Mouse (Mus musculus) bone marrow macrophage, adult 2 months (primary cell): ENCODE results near the gene Foxn3. TPM values are rescaled to one million over a fixed set of nuclear protein-coding genes. Genes with fewer than 3 reads are reported as not detected.

Experiments used
- H3K27ac ChIP-seq: 2 replicates; pipeline ENCODE4 v1.5.1; 2012; ENCODE audit warnings: low read depth, low read length; ENCODE audit not compliant: insufficient read depth
- H3K4me1 ChIP-seq: 2 replicates; pipeline ENCODE4 v1.6.1; 2012; ENCODE audit warnings: low read length; ENCODE audit not compliant: control insufficient read depth, insufficient read depth
- H3K4me3 ChIP-seq: 2 replicates; pipeline ENCODE4 v1.5.1; 2012; ENCODE audit warnings: mild to moderate bottlenecking, low read length, moderate library complexity; ENCODE audit not compliant: insufficient read depth
- CTCF ChIP-seq: IDR thresholded peaks from 2 replicates; pipeline ENCODE4 v1.5.1; 2012; ENCODE audit warnings: low read depth, mild to moderate bottlenecking, low read length, moderate library complexity
- POLR2A ChIP-seq: IDR thresholded peaks from 2 replicates; pipeline ENCODE4 v1.6.1; 2012; ENCODE audit warnings: mild to moderate bottlenecking, low read depth, low read length, borderline replicate concordance
- polyA plus RNA-seq: library from polyadenylated mRNA; stranded (reverse); fragments of >200 nt; gene quantifications from 2 replicates; pipeline ENCODE4 v1.2.4, GENCODE M21; 2012; ENCODE audit not compliant: missing spikeins, insufficient read depth, insufficient read length

Foxn3 gene
- polyA plus RNA-seq, 1 experiment = 27.7 TPM

DNA sequence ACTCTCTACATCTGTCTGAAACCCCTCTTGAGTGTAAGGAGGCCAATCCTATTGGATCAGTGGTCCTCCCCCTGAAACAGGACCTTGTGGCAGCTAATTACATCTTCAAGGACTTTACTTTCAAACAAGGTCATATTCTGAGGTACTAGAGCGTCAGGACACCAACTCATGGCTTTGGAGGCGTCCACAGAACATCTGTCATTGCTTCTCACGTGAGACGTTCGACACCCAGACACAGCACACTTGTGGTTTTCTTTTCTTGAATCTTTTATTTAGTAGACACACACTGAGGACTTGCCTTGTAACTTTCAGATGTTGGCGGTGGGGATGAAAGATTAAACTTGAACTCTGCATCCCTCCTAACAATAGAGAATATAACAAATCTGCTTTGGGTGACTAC, 265.1 kb downstream of the Foxn3 start:
- Histone ChIP-seq H3K27ac (no peak overlapping the region), H3K4me3 (no peak overlapping the region), H3K4me1 (peaks cover 20% of the 10 kb centered on the region)
- TF ChIP-seq POLR2A (no peak), CTCF (no peak)

GRCm38 (mm10) chr12:99297792-99298191, 265.6 kb downstream of the Foxn3 start:
- Histone ChIP-seq H3K27ac (no peak overlapping the region), H3K4me1 (peaks cover 20% of the 10 kb centered on the region), H3K4me3 (no peak overlapping the region)
- TF ChIP-seq POLR2A (no peak), CTCF (no peak)

- TF ChIP-seq POLR2A (no peak), CTCF (no peak)
Measured at GRCm38 (mm10) chr12:99293532-99293931, 269.9 kb downstream of the Foxn3 start.

GRCm38 (mm10) chr12:99292152-99292551, 271.2 kb downstream of the Foxn3 start:
- no peak overlapping the region for H3K4me3 ChIP-seq
- no peak overlapping the region for H3K27ac ChIP-seq
- TF ChIP-seq POLR2A = no peak
- H3K4me1 ChIP-seq = peaks cover 10% of the 10 kb centered on the region

More at GRCm38 (mm10) chr12:99293532-99293931, 269.9 kb downstream of the Foxn3 start:
- Histone ChIP-seq H3K27ac (no peak overlapping the region), H3K4me1 (peaks cover 20% of the 10 kb centered on the region), H3K4me3 (no peak overlapping the region)

GRCm38 (mm10) chr12:99287081-99287480, 276.3 kb downstream of the Foxn3 start:
- Histone ChIP-seq H3K4me3 (no peak overlapping the region), H3K27ac (no peak overlapping the region), H3K4me1 (peaks cover 18% of the 10 kb centered on the region)
- TF ChIP-seq CTCF = no peak
- no peak for TF ChIP-seq POLR2A

GRCm38 (mm10) chr12:99286662-99287061, 276.7 kb downstream of the Foxn3 start:
- Histone ChIP-seq H3K27ac (no peak overlapping the region), H3K4me3 (no peak overlapping the region), H3K4me1 (peaks cover 18% of the 10 kb centered on the region)
- TF ChIP-seq CTCF (no peak), POLR2A (no peak)

DNA sequence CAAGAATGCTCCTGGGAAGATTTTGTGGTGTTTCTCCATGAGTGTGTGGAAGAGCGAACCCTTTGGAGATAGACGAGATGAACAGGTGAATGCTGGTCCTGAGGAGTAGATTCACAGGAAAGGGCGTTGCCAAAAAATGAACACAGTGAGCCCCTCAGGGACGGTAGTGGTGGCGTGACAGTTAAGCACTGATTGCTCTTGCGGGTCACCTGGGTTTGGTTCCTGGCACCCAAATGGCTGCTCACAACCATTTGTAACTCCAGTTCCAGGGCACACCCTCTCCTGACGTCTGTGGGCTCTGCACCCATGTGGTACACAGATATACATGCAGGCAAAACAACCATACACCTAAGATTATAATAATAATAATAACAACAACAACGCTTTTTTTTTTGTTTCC, 277.7 kb downstream of the Foxn3 start:
- TF ChIP-seq POLR2A (no peak), CTCF (no peak)
- H3K4me1 ChIP-seq = peaks cover 18% of the 10 kb centered on the region
- no peak overlapping the region for H3K27ac ChIP-seq
- no peak overlapping the region for H3K4me3 ChIP-seq

- H3K27ac ChIP-seq = no peak overlapping the region
- peaks cover 18% of the 10 kb centered on the region for H3K4me1 ChIP-seq
- no peak overlapping the region for H3K4me3 ChIP-seq
- no peak for TF ChIP-seq CTCF
- no peak for TF ChIP-seq POLR2A
Measured at GRCm38 (mm10) chr12:99285199-99285598, 278.2 kb downstream of the Foxn3 start.

DNA sequence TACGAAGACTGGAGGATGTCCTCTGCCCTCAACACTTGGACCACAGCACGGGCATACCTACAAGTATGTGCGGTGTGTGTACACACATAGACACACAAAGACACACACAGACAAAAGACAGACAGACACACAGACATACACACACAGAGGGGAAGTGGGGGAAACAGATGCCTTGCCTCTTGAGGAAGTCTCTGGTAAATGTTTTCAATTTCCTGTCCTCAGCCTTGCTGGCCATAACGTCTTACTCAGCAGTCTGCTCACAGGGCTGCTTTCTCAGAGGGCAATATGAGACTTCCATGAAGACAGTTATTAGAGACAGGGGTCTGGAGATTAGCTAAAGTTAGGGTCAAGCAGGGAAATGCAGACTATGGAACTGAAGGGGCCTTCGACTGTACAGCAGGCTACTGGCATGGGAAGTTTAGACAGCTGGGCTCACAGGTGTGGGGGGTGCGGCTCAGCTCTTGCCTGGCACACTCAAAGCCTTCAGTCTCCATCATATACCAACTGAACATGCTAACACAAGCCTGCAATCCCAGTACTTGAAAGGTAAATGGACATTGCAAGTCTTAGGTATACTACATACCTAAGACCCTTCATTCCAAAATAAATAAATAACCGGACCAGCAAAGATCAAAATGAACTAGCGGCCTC, 278.8 kb downstream of the Foxn3 start:
- TF ChIP-seq CTCF = no peak
- no peak for TF ChIP-seq POLR2A
- peaks cover 18% of the 10 kb centered on the region for H3K4me1 ChIP-seq
- H3K27ac ChIP-seq = peak overlapping the region; percentile 56
- H3K4me3 ChIP-seq = no peak overlapping the region

GRCm38 (mm10) chr12:99280826-99281225, 282.6 kb downstream of the Foxn3 start:
- TF ChIP-seq CTCF (no peak), POLR2A (no peak)
- Histone ChIP-seq H3K4me3 (no peak overlapping the region), H3K4me1 (peaks cover 20% of the 10 kb centered on the region), H3K27ac (no peak overlapping the region)
